Mouse (Mus musculus) urinary bladder, postnatal 10 days (tissue): Measurements from ENCODE around the gene Prtg.

Experiments used
- DNase-seq: peaks from one replicate; pipeline ENCODE4 v3.0.0; 2022; ENCODE audit warnings: low spot score

The Prtg gene

DNA sequence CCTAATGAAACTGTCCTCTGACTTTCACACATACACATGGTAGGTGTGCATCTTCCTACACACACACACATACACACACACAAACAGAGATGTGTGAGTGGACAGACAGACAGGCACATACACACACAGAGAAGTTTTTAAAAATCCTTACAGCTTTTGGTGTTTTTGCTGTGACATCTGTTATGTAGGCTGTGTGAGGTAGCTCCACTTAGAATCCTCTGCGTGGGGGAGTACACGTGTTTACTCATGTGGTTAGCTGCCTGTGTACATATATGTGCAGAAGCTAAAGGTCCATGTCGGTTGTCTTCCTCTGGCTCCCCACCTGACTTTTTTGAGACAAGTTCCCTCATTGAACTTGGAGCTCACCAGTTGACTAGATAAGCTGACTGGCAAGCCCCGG lies 56.3 kb downstream of the Prtg start:
- no peak for DNase-seq

DNA sequence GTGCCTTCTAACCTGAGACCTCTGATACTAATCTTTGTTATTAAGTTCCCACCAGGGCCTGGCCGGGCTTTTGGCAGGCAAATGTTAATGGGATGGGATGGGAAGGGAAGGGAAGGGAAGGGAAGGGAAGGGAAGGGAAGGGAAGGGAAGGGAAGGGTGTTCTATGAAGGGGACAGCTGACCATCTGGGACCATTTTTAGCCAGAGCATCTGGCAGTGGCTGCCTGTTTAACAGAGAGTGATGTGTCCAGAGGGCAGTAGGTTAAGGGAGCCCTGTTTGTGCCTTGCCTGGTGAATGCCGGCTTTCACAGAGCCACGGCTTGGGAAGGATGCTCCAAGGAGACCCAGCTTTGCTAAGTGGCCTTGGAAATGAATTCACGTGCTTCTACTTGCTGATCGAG lies 57.1 kb downstream of the Prtg start:
- no peak for DNase-seq

DNA sequence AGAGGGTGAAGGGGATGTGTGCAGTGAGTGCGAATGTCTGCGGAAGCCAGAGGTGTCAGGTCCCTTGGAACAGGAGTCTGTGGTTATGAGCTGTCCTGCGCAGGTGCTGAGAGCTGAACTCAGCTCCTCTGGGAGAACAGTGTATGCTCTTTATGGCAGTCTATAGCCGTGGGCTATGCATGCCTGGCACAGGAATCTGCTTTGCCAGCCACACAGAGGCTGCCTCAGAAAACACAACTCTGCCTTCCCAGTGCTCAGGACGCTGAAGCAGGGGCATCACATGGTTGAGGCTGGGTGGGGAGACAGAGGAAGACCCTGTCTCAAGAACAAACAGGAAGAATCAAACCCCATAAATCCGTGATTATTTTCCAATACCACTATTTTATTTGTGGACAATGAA lies 60.8 kb downstream of the Prtg start:
- no peak for DNase-seq

GRCm38 (mm10) chr9:72868774-72869173 lies 62.1 kb downstream of the Prtg start:
- DNase-seq, result no peak

GRCm38 (mm10) chr9:72871506-72872297 lies 65.0 kb downstream of the Prtg start:
- DNase-seq, result no peak

DNA sequence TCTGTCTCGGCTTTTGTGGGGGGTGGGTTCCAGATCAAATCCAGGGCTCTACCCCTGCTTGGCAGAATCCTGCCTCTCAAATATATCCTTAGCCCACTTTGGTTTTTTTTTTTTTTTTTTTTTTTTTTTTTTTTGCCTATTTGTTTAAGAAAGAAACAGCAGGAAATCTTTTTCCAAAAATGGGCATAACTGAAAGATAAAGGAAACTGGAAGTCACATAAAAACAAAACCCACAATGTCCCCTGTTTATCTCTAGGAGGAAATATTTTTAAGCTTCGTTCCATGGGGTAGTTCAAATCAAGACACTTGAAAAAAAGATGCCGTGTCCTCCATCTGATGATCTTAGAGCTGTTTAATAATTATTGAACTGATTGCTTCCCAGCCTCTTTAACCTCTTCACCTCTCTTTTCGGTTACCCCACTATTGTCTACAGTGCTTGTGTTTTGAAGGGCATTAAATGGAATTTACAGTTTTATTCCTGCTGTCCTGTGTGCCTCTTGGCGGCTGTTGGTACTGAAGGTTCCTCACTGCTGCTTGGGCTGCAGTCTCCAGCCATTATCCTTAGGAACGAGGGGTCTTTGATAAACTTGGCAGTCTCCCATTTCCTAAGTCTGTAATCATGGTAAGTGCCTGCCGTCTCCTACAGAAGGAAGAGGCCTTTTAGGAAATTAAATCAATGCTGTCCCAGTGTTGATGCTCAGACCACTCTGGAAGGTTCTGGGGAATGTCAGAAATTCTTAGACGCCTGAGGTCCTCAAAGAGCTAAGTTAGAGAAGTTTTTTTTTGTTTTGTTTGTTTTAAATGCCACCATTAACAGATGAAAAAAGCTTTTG lies 65.8 kb downstream of the Prtg start:
- DNase-seq, result no peak

DNA sequence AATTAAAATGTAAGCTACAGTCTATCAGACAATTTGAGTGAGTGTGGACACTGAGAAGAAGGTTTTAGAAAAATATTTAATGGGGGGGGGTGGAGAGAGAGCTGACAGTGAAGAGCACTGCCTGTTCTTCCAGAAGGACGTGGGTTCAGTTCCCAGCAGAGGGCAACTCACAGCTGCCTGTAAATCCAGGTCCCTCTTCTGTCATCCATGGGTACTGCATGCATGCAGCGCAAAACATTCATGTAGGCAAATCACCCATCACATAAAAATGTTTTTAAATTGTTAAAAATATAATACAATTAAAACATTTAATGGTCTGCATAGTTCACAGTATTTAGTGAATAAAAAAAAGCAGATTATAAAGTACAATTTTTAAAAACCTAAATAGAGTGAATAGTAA lies 69.2 kb downstream of the Prtg start:
- no peak for DNase-seq

GRCm38 (mm10) chr9:72877905-72878304 lies 71.2 kb downstream of the Prtg start:
- DNase-seq, result no peak

DNA sequence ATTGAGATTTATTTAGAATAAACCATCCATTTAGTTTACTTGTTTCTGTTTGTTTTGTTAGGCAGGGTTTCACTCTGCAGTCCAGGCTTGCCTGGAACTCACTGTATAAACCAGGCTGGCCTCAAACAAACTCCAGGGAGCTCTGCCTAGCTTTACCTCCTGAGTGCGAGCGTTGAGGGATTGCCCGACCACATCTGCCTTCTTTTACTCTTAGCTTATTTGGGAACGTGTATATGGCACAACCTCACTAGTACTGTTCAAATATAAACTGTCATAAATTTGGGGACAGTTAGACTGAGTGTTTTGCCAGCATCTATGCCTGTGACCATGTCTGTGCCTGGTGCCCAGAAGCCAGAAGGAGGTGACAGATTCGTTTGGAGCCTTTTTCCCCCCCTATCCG lies 72.0 kb downstream of the Prtg start:
- no peak for DNase-seq

DNA sequence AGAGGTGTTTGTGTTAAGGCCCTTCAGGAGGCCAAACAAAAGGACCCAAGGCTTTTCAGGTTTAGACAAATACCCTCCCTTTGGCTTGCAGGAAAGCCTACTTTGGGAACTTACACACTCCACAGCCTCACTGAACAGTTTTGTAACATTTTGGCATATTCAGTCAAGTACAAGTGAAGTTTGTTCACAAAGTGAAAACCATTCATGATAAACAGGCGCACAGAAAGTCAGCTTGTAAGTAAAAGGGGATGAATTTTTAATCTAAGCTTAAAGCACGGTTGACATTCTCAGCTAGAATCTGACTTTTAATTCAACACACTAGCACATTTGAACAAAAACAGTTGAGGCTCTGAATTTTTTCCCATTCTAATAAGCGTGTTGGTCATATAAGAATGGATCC lies 72.9 kb downstream of the Prtg start:
- DNase-seq, result no peak

DNA sequence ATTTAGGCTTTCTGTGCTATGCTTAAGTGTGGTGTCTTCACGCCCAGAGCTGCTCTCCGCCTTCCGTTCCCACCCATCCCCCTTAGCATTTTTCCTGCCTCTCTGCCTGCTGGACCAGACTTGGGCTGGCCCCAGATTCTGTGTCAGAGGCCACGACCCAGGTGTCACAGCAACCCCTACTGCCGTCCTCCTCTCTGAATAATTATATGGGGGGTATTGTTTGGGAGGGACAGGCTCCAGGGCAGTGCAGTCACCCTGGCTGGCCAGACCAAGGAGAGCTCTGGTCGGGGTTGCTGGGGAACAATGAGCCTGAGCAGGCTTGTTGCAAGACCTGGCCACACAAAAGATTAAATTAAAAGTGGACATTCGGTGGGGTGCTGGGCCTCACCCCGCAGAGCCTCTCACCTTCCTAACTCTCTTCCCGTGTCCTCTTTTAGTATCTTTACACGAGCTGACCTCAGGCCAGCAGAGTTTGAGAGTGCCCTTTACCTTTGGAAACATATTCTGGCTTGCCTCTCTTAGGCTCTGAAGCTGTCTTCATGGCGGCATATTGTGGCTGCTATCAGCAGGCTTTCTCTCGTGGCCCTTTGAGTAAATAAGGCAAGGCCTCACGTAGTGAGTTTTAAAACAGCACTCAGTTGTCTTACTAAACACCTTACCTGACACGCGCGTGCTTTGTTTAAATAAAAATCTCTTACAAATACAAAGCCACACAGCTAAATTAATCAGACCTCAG lies 73.7 kb downstream of the Prtg start:
- no peak for DNase-seq

GRCm38 (mm10) chr9:72881026-72881768 lies 74.5 kb downstream of the Prtg start:
- no peak for DNase-seq

GRCm38 (mm10) chr9:72883940-72884339 lies 77.3 kb downstream of the Prtg start:
- no peak for DNase-seq

DNA sequence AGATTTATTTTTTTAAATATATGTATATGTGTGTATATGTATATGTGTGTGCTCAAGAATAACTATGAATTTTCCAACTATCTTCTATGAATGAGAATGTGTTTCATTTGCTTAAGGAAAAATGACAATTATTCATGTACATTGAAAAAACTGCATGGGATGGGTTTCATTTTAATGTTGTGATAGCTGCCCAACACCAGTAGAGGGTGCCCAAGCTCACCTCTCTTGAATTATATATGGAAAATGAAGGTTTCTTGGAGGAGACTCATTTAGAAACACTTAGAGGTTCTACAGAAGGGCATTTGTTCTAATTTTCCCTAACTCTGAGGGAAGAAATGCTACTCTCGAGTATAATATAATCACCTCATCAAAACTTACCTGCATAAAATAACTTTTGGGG lies 83.1 kb downstream of the Prtg start:
- no peak for DNase-seq

DNA sequence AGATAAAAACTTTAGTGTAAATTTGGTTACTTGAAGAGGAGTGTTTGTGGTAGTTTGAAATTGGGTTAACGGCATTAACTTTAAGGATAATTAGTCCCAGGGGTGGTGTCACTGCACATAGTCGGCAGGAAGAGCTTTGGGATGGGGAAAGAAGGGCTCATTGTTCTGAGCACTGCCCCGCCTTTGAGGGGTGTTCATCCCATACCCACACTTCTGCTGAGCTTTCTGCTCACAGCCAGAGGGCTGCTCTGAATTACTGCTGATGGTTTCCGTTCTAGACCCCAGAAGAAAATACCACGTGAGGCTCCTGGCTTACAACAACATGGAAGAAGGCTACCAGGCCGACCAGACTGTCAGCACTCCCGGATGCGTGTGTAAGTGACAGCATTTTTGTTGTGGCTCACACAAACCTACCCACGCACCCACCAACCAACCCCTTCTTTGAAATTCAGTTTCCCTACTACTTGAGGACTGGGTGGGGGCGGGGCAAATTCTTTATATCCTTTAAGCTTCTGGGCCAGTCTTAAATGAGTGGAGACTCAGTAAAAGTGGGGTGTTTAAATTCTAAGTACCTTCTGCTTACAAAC lies 83.9 kb downstream of the Prtg start:
- no peak for DNase-seq

DNA sequence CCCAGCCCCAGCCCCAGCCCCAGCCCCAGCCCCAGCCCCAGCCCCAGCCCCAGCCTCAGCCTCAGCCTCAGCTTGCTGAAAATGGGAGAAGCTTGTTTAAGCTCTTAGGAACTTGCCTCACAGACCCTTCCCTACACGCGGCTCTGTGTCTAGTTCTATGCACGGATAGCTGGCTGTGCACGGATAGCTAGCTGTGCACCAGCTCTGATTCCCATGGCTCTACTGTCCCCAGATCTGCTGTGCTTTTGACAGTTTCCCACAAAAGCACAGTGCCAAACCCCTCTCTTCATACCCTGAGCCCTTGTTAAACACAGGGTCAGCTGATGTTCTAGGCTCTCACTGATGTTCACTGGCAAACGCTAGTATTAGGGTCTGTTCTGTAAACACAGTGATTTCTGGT lies 86.1 kb downstream of the Prtg start:
- DNase-seq, result no peak

- DNase-seq, result no peak
Measured at GRCm38 (mm10) chr9:72894796-72895352, 88.2 kb downstream of the Prtg start.

GRCm38 (mm10) chr9:72902057-72902456 lies 95.4 kb downstream of the Prtg start:
- DNase-seq, result no peak

GRCm38 (mm10) chr9:72902611-72903010 lies 95.9 kb downstream of the Prtg start:
- DNase-seq, result no peak

- no peak for DNase-seq
Measured at GRCm38 (mm10) chr9:72906693-72907103, 100.0 kb downstream of the Prtg start.

DNA sequence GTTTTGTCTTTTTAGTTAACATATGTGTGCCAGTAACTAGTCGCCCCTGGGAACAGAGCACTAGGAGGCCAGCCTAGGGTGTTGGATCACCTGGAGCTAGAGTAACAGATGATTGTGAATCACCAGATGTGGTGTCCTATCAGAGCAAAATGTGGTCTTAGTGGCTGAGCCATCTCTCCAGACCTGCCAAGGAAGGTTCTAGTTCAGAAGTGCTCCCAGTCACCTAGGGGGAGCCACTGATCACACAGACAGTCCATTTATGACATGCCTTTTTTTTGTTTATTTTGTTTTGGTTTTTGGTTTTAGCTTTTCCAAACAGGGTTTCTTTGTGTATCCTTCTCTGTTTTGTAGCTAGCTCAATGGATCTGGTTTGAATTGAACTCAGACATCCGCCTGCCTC lies 104.7 kb downstream of the Prtg start:
- DNase-seq, result no peak
